Mouse (Mus musculus) neural tube, embryonic 10.5 days (tissue): ENCODE data around the gene Kcna3.

Source experiments
- DNase-seq: peaks from one replicate; pipeline ENCODE4 v3.0.0-alpha.2; 2017; ENCODE audit warnings: low spot score; ENCODE audit errors: extremely low spot score

The Kcna3 gene

DNA sequence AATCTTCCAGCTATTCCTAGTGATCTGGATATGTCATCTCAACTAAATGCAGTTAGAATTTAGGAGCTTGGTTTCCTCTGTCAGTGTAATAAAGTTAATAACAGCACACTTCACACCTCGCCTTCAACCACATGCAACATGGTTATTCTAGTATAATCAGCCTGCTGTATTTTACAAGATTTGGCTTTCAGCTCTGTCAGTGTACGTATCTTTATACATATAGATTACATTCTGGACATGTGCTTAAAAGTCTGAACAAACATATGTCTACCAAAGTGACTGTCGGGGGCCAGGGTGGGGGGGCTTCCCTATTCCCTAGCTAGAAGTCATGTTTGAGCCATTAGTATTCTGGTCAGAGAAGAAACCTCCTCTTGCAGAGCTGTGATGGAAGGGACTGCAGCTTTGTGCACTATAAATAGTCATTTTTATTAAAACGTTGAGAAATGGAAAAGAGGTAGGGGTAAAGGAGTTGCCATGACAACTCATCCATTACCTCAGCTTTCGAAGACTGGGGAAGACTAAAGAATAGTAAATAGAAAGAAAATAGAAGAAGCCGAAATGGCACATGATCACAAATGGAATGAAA, 29.6 kb downstream of the Kcna3 start:
- DNase-seq, result no peak

DNA sequence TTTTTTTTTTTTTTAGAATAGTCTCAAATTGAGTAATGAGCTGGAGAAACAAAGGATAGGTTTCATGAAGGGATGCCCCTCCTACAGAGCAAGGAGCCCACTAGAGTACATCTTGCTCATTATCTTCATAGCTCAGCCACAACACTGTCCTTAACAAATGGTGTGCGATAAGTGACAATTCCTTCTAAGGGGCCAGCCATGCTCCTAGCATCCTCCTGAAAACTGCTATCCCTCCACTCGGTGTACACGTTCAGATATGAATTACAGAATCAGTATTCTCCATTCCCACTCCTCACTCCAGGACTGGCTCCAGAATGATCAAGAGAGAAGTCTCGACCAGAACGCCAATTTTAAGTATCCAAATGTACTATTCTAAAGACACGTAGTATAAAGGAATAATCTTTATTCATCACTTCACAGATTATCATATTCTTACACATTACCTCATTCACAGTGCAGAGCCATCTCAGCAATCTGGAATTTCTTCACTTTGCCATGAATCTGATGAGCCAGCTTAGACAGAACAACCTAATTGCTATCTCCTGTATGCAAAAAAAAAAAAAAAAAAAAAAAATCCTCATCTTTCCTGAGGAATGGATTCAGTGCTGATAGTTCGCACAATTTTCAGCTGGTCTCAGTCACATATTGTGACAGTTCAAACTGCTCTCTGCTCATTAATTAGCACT, 30.3 kb downstream of the Kcna3 start:
- no peak for DNase-seq

DNA sequence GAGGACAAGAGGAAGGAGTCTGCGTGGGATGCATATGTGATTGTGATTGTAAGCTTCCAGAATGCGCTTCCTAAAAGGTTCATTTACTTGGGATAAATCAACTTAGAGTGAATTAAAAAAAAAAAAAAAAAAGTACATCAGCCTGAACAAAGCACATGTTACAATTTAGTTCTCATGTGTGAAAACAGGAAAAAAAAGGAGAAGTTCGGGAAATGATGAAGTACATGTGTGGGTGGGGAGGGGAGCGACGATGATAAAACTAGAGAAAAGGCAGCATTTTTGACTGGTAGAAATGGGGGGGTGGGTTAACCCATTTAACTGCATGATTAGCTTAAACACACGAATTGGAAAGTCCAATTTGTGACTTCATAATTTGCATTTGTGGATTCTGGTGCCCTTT, 31.3 kb downstream of the Kcna3 start:
- no peak for DNase-seq

DNA sequence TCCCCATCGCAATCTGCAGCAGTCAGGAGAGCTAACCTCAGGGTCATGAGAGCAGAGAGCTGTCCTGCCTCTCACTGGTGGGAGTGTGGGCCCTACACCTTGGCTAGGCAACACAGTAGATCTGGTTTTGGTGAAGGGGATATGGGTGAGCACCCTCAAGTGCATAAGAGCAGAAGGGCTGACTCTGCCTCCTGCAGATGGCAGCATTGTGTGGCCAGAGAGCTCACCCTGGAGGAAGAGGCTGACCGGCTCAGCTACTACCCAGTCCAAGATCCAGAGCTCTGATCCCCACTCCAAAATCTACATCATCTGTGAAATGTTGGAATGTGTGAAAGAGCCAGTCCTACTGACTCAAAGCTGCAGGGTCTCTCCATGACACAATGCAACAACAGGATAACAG, 37.9 kb downstream of the Kcna3 start:
- no peak for DNase-seq

DNA sequence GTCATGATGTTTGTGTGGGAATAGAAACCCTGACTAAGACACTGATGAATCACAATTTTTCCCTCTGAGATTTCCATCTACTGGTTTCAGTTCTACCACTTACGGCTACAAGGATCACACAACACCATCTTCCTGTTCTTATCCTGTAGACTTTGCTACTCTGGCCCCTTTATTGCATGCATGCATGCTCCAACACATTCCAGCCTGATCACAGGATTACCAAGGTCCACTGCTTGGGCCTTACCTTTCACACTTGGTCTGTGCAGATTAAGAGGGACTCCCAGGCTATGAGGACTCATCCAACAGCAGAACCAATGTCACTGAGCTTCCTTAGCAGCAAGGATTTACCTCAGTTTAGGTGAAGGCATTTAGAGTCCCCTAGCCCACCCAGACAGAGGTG, 39.7 kb downstream of the Kcna3 start:
- no peak for DNase-seq

DNA sequence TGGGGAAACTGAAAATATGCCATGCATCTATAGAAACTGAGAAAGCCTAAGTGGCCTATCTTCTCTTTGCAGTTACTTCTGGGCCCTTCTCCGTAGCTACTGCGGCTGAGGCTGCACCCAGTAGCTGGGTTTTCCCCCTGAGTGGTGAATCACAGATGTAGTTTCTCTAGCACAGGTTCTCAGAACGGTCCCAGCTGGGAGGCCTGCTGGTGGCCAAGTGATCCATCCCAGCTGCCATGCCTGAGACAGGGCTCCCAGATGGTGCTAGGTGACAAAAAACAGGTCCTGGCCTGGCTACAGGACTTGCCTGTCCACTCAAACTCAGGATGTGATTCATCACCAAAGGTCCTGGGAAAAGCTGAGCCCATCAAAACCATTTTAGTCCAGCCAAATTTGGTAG, 40.7 kb downstream of the Kcna3 start:
- no peak for DNase-seq

DNA sequence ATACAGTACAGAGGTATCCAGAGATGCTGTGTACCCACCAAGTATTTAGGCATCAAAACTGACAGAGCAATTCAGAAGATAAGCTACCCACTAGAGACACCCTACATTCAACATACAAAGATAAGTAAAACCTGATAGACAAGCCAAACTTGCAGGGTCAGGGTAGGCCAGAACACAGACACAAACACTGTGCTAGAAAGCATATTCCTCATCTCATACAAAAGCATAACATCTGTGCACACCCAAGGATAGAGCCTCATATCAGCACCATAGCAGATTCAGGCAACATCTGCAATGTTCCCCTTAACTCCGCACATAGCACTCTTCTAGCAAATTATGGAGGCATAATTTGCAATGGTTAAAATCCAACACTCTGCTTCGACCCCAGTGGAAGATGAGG, 41.1 kb downstream of the Kcna3 start:
- no peak for DNase-seq

DNA sequence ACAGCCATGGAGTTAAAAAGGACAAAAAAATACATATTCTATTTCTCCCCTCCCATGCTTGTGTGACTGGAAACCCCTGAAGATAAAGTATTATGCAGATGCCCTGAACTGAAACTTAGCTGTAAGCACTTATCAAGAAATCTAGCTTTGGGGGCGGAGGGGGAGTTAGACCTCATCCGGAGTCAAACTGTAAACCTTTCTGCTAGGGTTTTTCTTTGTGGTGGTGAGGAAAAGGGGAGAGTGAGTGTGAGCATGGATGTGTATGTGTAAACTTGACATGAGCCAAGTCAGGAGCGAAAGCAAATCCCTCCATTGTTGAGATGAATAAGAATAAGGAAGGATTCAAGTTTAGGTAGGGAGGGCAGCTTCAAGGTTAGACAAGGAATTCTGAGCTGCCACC, 44.8 kb downstream of the Kcna3 start:
- no peak for DNase-seq

DNA sequence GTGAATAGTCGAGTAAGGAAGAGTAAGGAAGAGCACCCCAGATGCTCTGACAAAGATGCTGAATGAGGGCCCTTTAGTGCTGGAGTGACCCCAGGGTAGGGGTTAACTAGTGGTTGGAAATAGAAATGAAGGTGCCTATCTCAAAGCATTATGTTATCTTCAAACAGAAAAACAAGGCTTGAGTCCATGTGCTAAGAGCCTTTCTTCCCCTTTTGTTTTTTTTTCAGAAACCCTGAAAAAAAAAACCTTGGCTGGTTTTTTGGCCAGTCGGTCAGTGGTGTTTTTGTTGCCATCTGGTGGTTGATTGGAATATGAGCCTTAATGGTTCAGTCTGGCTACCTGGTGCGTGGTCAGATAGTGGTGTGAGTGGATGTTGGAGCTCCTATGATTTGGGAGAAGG, 45.3 kb downstream of the Kcna3 start:
- no peak for DNase-seq

DNA sequence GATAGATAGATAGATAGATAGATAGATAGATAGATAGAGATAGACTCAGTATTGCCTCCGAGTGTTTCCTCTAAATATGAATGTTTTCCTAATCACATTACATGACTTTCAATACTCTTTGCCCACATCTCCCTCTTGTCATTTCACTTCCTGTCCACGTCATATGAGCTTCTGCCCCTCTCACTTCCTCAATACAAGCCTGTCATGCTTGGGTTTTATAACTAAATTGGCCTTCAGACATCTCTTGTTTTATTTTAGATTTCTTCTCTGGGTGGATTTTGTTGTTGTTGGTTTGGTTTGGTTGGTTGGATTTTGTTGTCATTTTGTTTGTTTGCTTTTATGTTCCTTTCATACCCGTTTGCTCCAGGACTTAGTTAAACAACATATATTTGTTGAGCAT, 48.6 kb downstream of the Kcna3 start:
- no peak for DNase-seq

DNA sequence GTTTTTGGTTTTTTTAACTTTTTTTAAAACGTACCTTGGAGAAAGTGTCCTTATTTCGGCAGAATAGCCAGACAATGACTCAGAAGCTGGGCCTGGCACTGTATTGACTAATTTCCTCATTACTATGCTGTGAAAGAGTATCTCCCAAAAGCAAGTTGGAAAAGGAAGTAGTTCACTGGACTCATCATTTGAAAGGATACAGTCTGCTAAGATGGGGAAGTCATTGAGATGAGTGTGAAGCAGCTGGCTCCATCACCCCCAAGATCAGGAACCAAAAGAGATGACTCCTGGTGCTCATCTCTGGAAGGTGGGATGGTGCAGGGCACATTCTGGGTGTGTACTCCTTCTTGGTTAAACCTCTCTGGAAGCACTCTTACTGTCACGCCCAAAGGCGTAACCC, 51.4 kb downstream of the Kcna3 start:
- DNase-seq, result no peak
